In genomic region chr17:33952015-33952414, GRCm38 (mm10) we compare ENCODE assay signal across 8 mouse cellular contexts. TPM values are rescaled to one million over a fixed set of nuclear protein-coding genes. Genes with fewer than 3 reads are reported as not detected.
DNase-seq lines count a peak whose midpoint lies in the region; ATAC-seq and TF ChIP-seq lines count a peak whose summit lies in the region.
"Not testable (repeated sequence)": the region's sequence is repeated elsewhere in the genome, so short reads cannot be mapped to it uniquely, and the experiment has no call there.

No protein-coding gene starts in this region.

- peaks cover 75% of the 10 kb centered on the region for H3K36me3 ChIP-seq in E14TG2a.4 (ENCODE audit: insufficient read depth, low read length)
- H3K36me3 ChIP-seq in embryonic facial prominence, embryonic 13.5 days: peaks cover 56% of the 10 kb centered on the region
- H3K36me3 ChIP-seq in heart, embryonic 10.5 days: peaks cover 60% of the 10 kb centered on the region
- peaks cover 36% of the 10 kb centered on the region for H3K36me3 ChIP-seq in hindbrain, embryonic 15.5 days
- peaks cover 22% of the 10 kb centered on the region for H3K36me3 ChIP-seq in liver, postnatal 0 days (replicated peaks; ENCODE audit: insufficient read depth, low read length)
- peaks cover 17% of the 10 kb centered on the region for H3K36me3 ChIP-seq in midbrain, postnatal 0 days (ENCODE audit: insufficient read depth, low read length)
- peaks cover 13% of the 10 kb centered on the region for H3K36me3 ChIP-seq in stomach, postnatal 0 days (ENCODE audit: control insufficient read depth, insufficient read depth, low read length)

- peak overlapping the region; percentile 94; the same call in 1 of the 2 replicates for H3K27ac ChIP-seq in embryonic facial prominence, embryonic 13.5 days
- H3K27ac ChIP-seq in heart, embryonic 10.5 days; midbrain, postnatal 0 days (ENCODE audit: low read depth, low read length): not testable (repeated sequence)
- peak overlapping the region; percentile 91; the same call in 1 of the 2 replicates for H3K27ac ChIP-seq in hindbrain, embryonic 15.5 days (replicated peaks)
- peak overlapping the region; percentile 66 for H3K27ac ChIP-seq in liver, postnatal 0 days (ENCODE audit: low read depth)
- peak overlapping the region; percentile 94 for H3K27ac ChIP-seq in stomach, postnatal 0 days (replicated peaks)

- not testable (repeated sequence) for TF ChIP-seq EP300 in liver, postnatal 0 days (IDR thresholded peaks at IDR 0.05; ENCODE audit: low read depth); stomach, postnatal 0 days (optimal IDR thresholded peaks at IDR 0.05)

- H3K4me1 ChIP-seq in E14TG2a.4 (replicated peaks; ENCODE audit: low read depth, low read length): peaks cover 72% of the 10 kb centered on the region
- H3K4me1 ChIP-seq in embryonic facial prominence, embryonic 13.5 days: peaks cover 62% of the 10 kb centered on the region
- H3K4me1 ChIP-seq in heart, embryonic 10.5 days: peaks cover 51% of the 10 kb centered on the region
- peaks cover 69% of the 10 kb centered on the region for H3K4me1 ChIP-seq in hindbrain, embryonic 15.5 days (replicated peaks)
- H3K4me1 ChIP-seq in liver, postnatal 0 days (ENCODE audit: insufficient read depth): peaks cover 51% of the 10 kb centered on the region
- peaks cover 19% of the 10 kb centered on the region; the same call in 1 of the 2 replicates for H3K4me1 ChIP-seq in midbrain, postnatal 0 days (ENCODE audit: insufficient read depth, low read length)
- H3K4me1 ChIP-seq in stomach, postnatal 0 days (replicated peaks; ENCODE audit: control insufficient read depth, insufficient read depth): not testable (repeated sequence)

- intact Hi-C loops in left cerebral cortex, postnatal 4 days (cut with DNase I): not testable (repeated sequence)

- peak overlapping the region; percentile 75 for H3K9ac ChIP-seq in embryonic facial prominence, embryonic 13.5 days
- H3K9ac ChIP-seq in hindbrain, embryonic 15.5 days: peak overlapping the region; percentile 61; the same call in 1 of the 2 replicates
- H3K9ac ChIP-seq in liver, postnatal 0 days (replicated peaks): 0 out of 2 replicates have a peak overlapping the region, but pooled peaks have one; percentile 65
- H3K9ac ChIP-seq in midbrain, postnatal 0 days (replicated peaks; ENCODE audit: low read length, poor library complexity, severe bottlenecking): not testable (repeated sequence)
- 0 out of 2 replicates have a peak overlapping the region, but pooled peaks have one; percentile 72 for H3K9ac ChIP-seq in stomach, postnatal 0 days (ENCODE audit: low read length)

- not testable (repeated sequence) for H3K9me3 ChIP-seq in E14TG2a.4 (ENCODE audit: low read length); embryonic facial prominence, embryonic 13.5 days; heart, embryonic 10.5 days; hindbrain, embryonic 15.5 days; liver, postnatal 0 days (ENCODE audit: low read length); midbrain, postnatal 0 days (ENCODE audit: low read length); stomach, postnatal 0 days (ENCODE audit: control insufficient read depth, low read length)

- ATAC-seq in embryonic facial prominence, embryonic 13.5 days (ENCODE audit: insufficient number of reproducible peaks, insufficient read depth, low FRiP score, low TSS enrichment, low read depth); hindbrain, embryonic 15.5 days (ENCODE audit: low FRiP score, low read depth); liver, postnatal 0 days; midbrain, postnatal 0 days (ENCODE audit: low FRiP score); stomach, postnatal 0 days (ENCODE audit: low FRiP score, low TSS enrichment): not testable (repeated sequence)

- peak overlapping the region; percentile 95 for H3K4me3 ChIP-seq in E14TG2a.4 (replicated peaks; ENCODE audit: low read length)
- peak overlapping the region; percentile 52 for H3K4me3 ChIP-seq in embryonic facial prominence, embryonic 13.5 days
- H3K4me3 ChIP-seq in heart, embryonic 10.5 days: peak overlapping the region; percentile 63
- peak overlapping the region; percentile 49 for H3K4me3 ChIP-seq in hindbrain, embryonic 15.5 days
- peak overlapping the region; percentile 52; the same call in 1 of the 2 replicates for H3K4me3 ChIP-seq in liver, postnatal 0 days (ENCODE audit: low read depth, low read length)
- H3K4me3 ChIP-seq in midbrain, postnatal 0 days (ENCODE audit: low read depth, low read length): not testable (repeated sequence)
- peak overlapping the region; percentile 50; the same call in 1 of the 2 replicates for H3K4me3 ChIP-seq in stomach, postnatal 0 days (ENCODE audit: low read depth, low read length)

- WGBS in embryonic facial prominence, embryonic 13.5 days: 79% methylated on average over 13 of the region's 13 CpGs
- WGBS in heart, embryonic 10.5 days: 74% methylated on average over 13 of the region's 13 CpGs
- 79% methylated on average over 13 of the region's 13 CpGs for WGBS in hindbrain, embryonic 15.5 days
- 70% methylated on average over 13 of the region's 13 CpGs for whole genome bisulfite sequencing in liver, postnatal 0 days (ENCODE audit: insufficient replicate concordance)
- WGBS in midbrain, postnatal 0 days: 75% methylated on average over 13 of the region's 13 CpGs
- WGBS in stomach, postnatal 0 days: 69% methylated on average over 13 of the region's 13 CpGs

- H3K4me2 ChIP-seq in embryonic facial prominence, embryonic 13.5 days: peak overlapping the region; percentile 98
- peak overlapping the region; percentile 83 for H3K4me2 ChIP-seq in hindbrain, embryonic 15.5 days
- H3K4me2 ChIP-seq in liver, postnatal 0 days (ENCODE audit: low read depth, low read length): peak overlapping the region; percentile 96
- peak overlapping the region; percentile 96 for H3K4me2 ChIP-seq in midbrain, postnatal 0 days (ENCODE audit: low read depth, low read length, poor library complexity, severe bottlenecking)
- peak overlapping the region; percentile 87 for H3K4me2 ChIP-seq in stomach, postnatal 0 days (replicated peaks; ENCODE audit: low read depth)

- not testable (repeated sequence) for H3K27me3 ChIP-seq in E14TG2a.4 (ENCODE audit: insufficient read depth, low read length); embryonic facial prominence, embryonic 13.5 days; heart, embryonic 10.5 days (ENCODE audit: insufficient read depth, poor library complexity, severe bottlenecking); hindbrain, embryonic 15.5 days; liver, postnatal 0 days (ENCODE audit: insufficient read depth, low read length); midbrain, postnatal 0 days (ENCODE audit: insufficient read depth, low read length); stomach, postnatal 0 days (ENCODE audit: control insufficient read depth, insufficient read depth, low read length)

- TF ChIP-seq CTCF in E14TG2a.4 (conservative IDR thresholded peaks at IDR 0.05; ENCODE audit: low read length); liver, postnatal 0 days (IDR thresholded peaks at IDR 0.05; ENCODE audit: low read depth); midbrain, postnatal 0 days (IDR thresholded peaks at IDR 0.05); stomach, postnatal 0 days (IDR thresholded peaks at IDR 0.05; ENCODE audit: low read depth): not testable (repeated sequence)

- not testable (repeated sequence) for DNase-seq in heart, embryonic 10.5 days (ENCODE audit: low spot score); liver, postnatal 0 days; midbrain, postnatal 0 days (ENCODE audit: low spot score); stomach, postnatal 0 days (ENCODE audit: low spot score)
- DNase-seq in left cerebral cortex, postnatal 4 days: peak; percentile 1

RNA-seq across cellular contexts. Expression of gene B3galt4, which starts 0.7 kb away (rescaled TPM):
- polyA plus RNA-seq in embryonic facial prominence, embryonic 13.5 days (2015; fragmentation: Nextera tagmentation; extraction: Ambion mirVana): 7.0 and 7.2 TPM in 2 replicates
- polyA plus RNA-seq in heart, embryonic 10.5 days (2016; fragmentation: Nextera tagmentation; extraction: Ambion mirVana): 5.9 and 7.1 TPM in 2 replicates
- polyA plus RNA-seq in hindbrain, embryonic 15.5 days (2015; fragmentation: Nextera tagmentation; extraction: Ambion mirVana): 12.8 and 14.1 TPM in 2 replicates
- total RNA-seq in left cerebral cortex, postnatal 4 days (2021): 1 to 10 TPM; 6.6 to 6.8 TPM
- 2.2 and 2.4 TPM in 2 replicates for polyA plus RNA-seq in liver, postnatal 0 days (2015; fragmentation: Nextera tagmentation; extraction: Ambion mirVana)
- total RNA-seq in midbrain, postnatal 0 days (2014; rRNA removed): 8.6 and 14.1 TPM in 2 replicates
- 11.1 and 14.0 TPM in 2 replicates for polyA plus RNA-seq in midbrain, postnatal 0 days (2015; fragmentation: Nextera tagmentation; extraction: Ambion mirVana)
- polyA plus RNA-seq in stomach, postnatal 0 days (2015; fragmentation: Nextera tagmentation; extraction: Ambion mirVana): 15.0 and 15.2 TPM in 2 replicates

RNA-seq across cellular contexts. Expression of gene Vps52, which starts 3.6 kb away (rescaled TPM):
- 45.7 and 49.6 TPM in 2 replicates for polyA plus RNA-seq in embryonic facial prominence, embryonic 13.5 days (2015; fragmentation: Nextera tagmentation; extraction: Ambion mirVana)
- polyA plus RNA-seq in heart, embryonic 10.5 days (2016; fragmentation: Nextera tagmentation; extraction: Ambion mirVana): 47.1 and 47.5 TPM in 2 replicates
- polyA plus RNA-seq in hindbrain, embryonic 15.5 days (2015; fragmentation: Nextera tagmentation; extraction: Ambion mirVana): 74.8 and 76.6 TPM in 2 replicates
- 10 to 100 TPM; 72.2 to 72.6 TPM for total RNA-seq in left cerebral cortex, postnatal 4 days (2021)
- 12.5 and 13.4 TPM in 2 replicates for polyA plus RNA-seq in liver, postnatal 0 days (2015; fragmentation: Nextera tagmentation; extraction: Ambion mirVana)
- 39.5 and 46.1 TPM in 2 replicates for total RNA-seq in midbrain, postnatal 0 days (2014; rRNA removed)
- 65.8 and 68.6 TPM in 2 replicates for polyA plus RNA-seq in midbrain, postnatal 0 days (2015; fragmentation: Nextera tagmentation; extraction: Ambion mirVana)
- 24.7 and 26.3 TPM in 2 replicates for polyA plus RNA-seq in stomach, postnatal 0 days (2015; fragmentation: Nextera tagmentation; extraction: Ambion mirVana)

RNA-seq across cellular contexts. Expression of gene Rps18, which starts 3.8 kb away (rescaled TPM):
- 1,782 and 1,797 TPM in 2 replicates for polyA plus RNA-seq in embryonic facial prominence, embryonic 13.5 days (2015; fragmentation: Nextera tagmentation; extraction: Ambion mirVana)
- polyA plus RNA-seq in heart, embryonic 10.5 days (2016; fragmentation: Nextera tagmentation; extraction: Ambion mirVana): 1,115 and 1,297 TPM in 2 replicates
- polyA plus RNA-seq in hindbrain, embryonic 15.5 days (2015; fragmentation: Nextera tagmentation; extraction: Ambion mirVana): 701 and 784 TPM in 2 replicates
- 100 to 1,000 TPM; 557 to 591 TPM for total RNA-seq in left cerebral cortex, postnatal 4 days (2021)
- 1,510 and 1,549 TPM in 2 replicates for polyA plus RNA-seq in liver, postnatal 0 days (2015; fragmentation: Nextera tagmentation; extraction: Ambion mirVana)
- 742 and 975 TPM in 2 replicates for total RNA-seq in midbrain, postnatal 0 days (2014; rRNA removed)
- polyA plus RNA-seq in midbrain, postnatal 0 days (2015; fragmentation: Nextera tagmentation; extraction: Ambion mirVana): 751 and 769 TPM in 2 replicates
- polyA plus RNA-seq in stomach, postnatal 0 days (2015; fragmentation: Nextera tagmentation; extraction: Ambion mirVana): 1,740 and 1,781 TPM in 2 replicates

RNA-seq across cellular contexts. Expression of gene Wdr46, which starts 11.6 kb away (rescaled TPM):
- 36.2 and 40.7 TPM in 2 replicates for polyA plus RNA-seq in embryonic facial prominence, embryonic 13.5 days (2015; fragmentation: Nextera tagmentation; extraction: Ambion mirVana)
- polyA plus RNA-seq in heart, embryonic 10.5 days (2016; fragmentation: Nextera tagmentation; extraction: Ambion mirVana): 35.8 and 48.1 TPM in 2 replicates
- 24.3 and 26.5 TPM in 2 replicates for polyA plus RNA-seq in hindbrain, embryonic 15.5 days (2015; fragmentation: Nextera tagmentation; extraction: Ambion mirVana)
- 10 to 100 TPM; 30.1 to 36.6 TPM for total RNA-seq in left cerebral cortex, postnatal 4 days (2021)
- polyA plus RNA-seq in liver, postnatal 0 days (2015; fragmentation: Nextera tagmentation; extraction: Ambion mirVana): 12.7 and 12.8 TPM in 2 replicates
- 14.3 and 15.7 TPM in 2 replicates for total RNA-seq in midbrain, postnatal 0 days (2014; rRNA removed)
- polyA plus RNA-seq in midbrain, postnatal 0 days (2015; fragmentation: Nextera tagmentation; extraction: Ambion mirVana): 14.6 and 17.3 TPM in 2 replicates
- 17.1 and 20.2 TPM in 2 replicates for polyA plus RNA-seq in stomach, postnatal 0 days (2015; fragmentation: Nextera tagmentation; extraction: Ambion mirVana)

RNA-seq across cellular contexts. Expression of gene Pfdn6, which starts 11.9 kb away (rescaled TPM):
- polyA plus RNA-seq in embryonic facial prominence, embryonic 13.5 days (2015; fragmentation: Nextera tagmentation; extraction: Ambion mirVana): 176 and 190 TPM in 2 replicates
- 161 and 198 TPM in 2 replicates for polyA plus RNA-seq in heart, embryonic 10.5 days (2016; fragmentation: Nextera tagmentation; extraction: Ambion mirVana)
- 172 and 185 TPM in 2 replicates for polyA plus RNA-seq in hindbrain, embryonic 15.5 days (2015; fragmentation: Nextera tagmentation; extraction: Ambion mirVana)
- 10 to 100 TPM; 90.5 to 96.1 TPM for total RNA-seq in left cerebral cortex, postnatal 4 days (2021)
- 82.2 and 85.5 TPM in 2 replicates for polyA plus RNA-seq in liver, postnatal 0 days (2015; fragmentation: Nextera tagmentation; extraction: Ambion mirVana)
- 47.9 and 60.9 TPM in 2 replicates for total RNA-seq in midbrain, postnatal 0 days (2014; rRNA removed)
- 170 and 185 TPM in 2 replicates for polyA plus RNA-seq in midbrain, postnatal 0 days (2015; fragmentation: Nextera tagmentation; extraction: Ambion mirVana)
- 92.7 and 96.8 TPM in 2 replicates for polyA plus RNA-seq in stomach, postnatal 0 days (2015; fragmentation: Nextera tagmentation; extraction: Ambion mirVana)
